Mouse (Mus musculus) neural tube, embryonic 11.5 days (tissue): ENCODE data around the gene Gm20388. TPM values are rescaled to one million over a fixed set of nuclear protein-coding genes. Genes with fewer than 3 reads are reported as not detected.

Source experiments
- ATAC-seq: fragments of 200-750 bp; cut with Nextera tagmentation; 2 replicates; pipeline ENCODE4 v1.8.0; 2017; ENCODE audit warnings: moderate number of reproducible peaks, mild to moderate bottlenecking, moderate TSS enrichment, moderate library complexity; ENCODE audit not compliant: insufficient read depth, low FRiP score, low TSS enrichment
- DNase-seq: peaks from one replicate; pipeline ENCODE4 v3.0.0-alpha.2; 2015; ENCODE audit warnings: low spot score
- H3K27ac ChIP-seq: fragments of 300-500 bp; sonication (generic); 2 replicates; pipeline ENCODE4 v1.5.1; 2014; ENCODE audit warnings: low read depth, mild to moderate bottlenecking, low read length
- H3K27me3 ChIP-seq: fragments of 300-500 bp; sonication (generic); 2 replicates; pipeline ENCODE4 v1.6.1; 2014; ENCODE audit warnings: mild to moderate bottlenecking, low read length, mixed read lengths; ENCODE audit not compliant: control insufficient read depth, insufficient read depth
- H3K36me3 ChIP-seq: fragments of 300-500 bp; sonication (generic); 2 replicates; pipeline ENCODE4 v1.6.1; 2014; ENCODE audit warnings: mild to moderate bottlenecking, low read length, moderate library complexity, mixed read lengths; ENCODE audit not compliant: control insufficient read depth, insufficient read depth
- H3K4me1 ChIP-seq: fragments of 300-500 bp; sonication (generic); 2 replicates; pipeline ENCODE4 v1.6.1; 2014; ENCODE audit warnings: low read length, mixed read lengths; ENCODE audit not compliant: control insufficient read depth, insufficient read depth
- H3K4me2 ChIP-seq: fragments of 300-500 bp; sonication (generic); 2 replicates; pipeline ENCODE4 v1.6.1; 2014; ENCODE audit warnings: low read depth, mild to moderate bottlenecking, moderate library complexity
- H3K4me3 ChIP-seq: fragments of 300-500 bp; sonication (generic); 2 replicates; pipeline ENCODE4 v1.5.1; 2014; ENCODE audit warnings: low read depth, low read length
- H3K9ac ChIP-seq: fragments of 300-500 bp; sonication (generic); 2 replicates; pipeline ENCODE4 v1.6.1; 2014; ENCODE audit warnings: mild to moderate bottlenecking, low read length
- H3K9me3 ChIP-seq: fragments of 300-500 bp; sonication (generic); 2 replicates; pipeline ENCODE4 v1.6.1; 2016; ENCODE audit warnings: low read length; ENCODE audit not compliant: control insufficient read depth
- WGBS: fragments of 180-500 bp; shearing (Covaris S2); extraction: QIAGEN DNeasy Blood & Tissue Kit; methylation state at CpG from one replicate; pipeline ENCODE4 v1.1.7; 2014; 5-methylcytosine and 5-hydroxymethylcytosine counted together
- polyA plus RNA-seq: library from polyadenylated mRNA; unstranded; fragments of >200 nt; fragmentation: Nextera tagmentation; extraction: Ambion mirVana; gene quantifications from 2 replicates; pipeline ENCODE4 v1.2.1, GENCODE M21; 2014

The Gm20388 gene
- polyA plus RNA-seq, 1 experiment from 2014 or later = not detected

DNA sequence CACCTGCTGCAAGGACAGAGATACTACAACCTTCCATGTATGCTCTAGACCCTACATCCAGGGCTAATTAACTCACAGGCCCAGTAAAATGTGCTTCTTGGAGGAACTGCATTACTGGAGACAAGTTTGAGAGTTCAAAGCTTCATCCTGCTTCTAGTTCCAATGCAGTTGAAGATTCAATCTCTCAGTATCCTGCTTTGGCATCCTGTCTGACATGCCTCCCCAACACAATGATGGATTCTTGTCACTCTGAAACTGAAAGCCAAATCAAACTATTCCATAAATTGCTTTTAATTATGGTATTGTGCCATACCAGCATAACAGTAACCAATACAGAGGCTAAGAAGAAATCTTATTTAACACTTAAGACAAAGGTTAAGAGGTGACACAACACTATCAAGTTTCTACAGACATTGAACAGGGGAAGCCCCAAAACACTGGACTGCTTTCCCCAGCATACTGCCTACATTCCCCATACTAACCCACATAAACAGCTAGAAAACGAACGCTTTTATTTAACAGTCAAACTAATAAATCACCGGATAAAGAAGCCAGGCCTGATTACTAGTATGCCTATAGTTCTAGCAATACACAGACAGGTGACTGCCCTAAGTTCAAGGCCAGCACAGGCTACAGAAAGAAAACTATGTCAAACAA lies 3059.5 kb downstream of the Gm20388 start:
- H3K4me1 ChIP-seq = no peaks in the 10 kb centered on the region
- no peak overlapping the region for H3K27ac ChIP-seq
- no peaks in the 10 kb centered on the region for H3K27me3 ChIP-seq
- no peaks in the 10 kb centered on the region for H3K36me3 ChIP-seq
- DNase-seq (no peak), ATAC-seq (no peak)
- H3K4me3 ChIP-seq = no peak overlapping the region
- H3K9ac ChIP-seq = no peak overlapping the region
- no peaks in the 10 kb centered on the region for H3K9me3 ChIP-seq
- no peak overlapping the region for H3K4me2 ChIP-seq
- 95% methylated on average over 3 of the region's 3 CpGs for WGBS

DNA sequence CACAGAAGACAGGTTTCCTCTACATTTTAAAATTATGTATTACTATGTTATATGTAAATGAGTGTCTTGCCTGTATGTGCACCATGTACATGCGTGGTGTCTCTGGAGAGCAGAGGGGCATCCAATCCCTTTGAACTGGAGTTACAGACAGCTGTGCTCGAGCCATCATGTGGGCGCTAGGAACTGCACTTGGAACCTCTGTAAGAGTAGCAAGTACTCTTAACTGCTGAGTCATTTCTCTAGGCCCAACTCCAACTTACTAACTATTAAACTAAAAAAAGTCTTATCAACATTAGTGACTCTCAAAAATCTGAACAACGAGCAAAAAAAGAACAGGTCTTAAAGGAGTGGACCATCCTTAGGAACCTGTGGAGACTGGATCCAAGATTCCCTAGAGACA lies 3065.4 kb downstream of the Gm20388 start:
- DNase-seq (no peak), ATAC-seq (no peak)
- Histone ChIP-seq H3K4me2 (no peak overlapping the region), H3K27me3 (no peaks in the 10 kb centered on the region), H3K27ac (no peak overlapping the region), H3K9me3 (no peaks in the 10 kb centered on the region), H3K36me3 (no peaks in the 10 kb centered on the region), H3K4me1 (no peaks in the 10 kb centered on the region), H3K9ac (no peak overlapping the region), H3K4me3 (no peak overlapping the region)
- WGBS = 94% methylated on average over 4 of the region's 4 CpGs

DNA sequence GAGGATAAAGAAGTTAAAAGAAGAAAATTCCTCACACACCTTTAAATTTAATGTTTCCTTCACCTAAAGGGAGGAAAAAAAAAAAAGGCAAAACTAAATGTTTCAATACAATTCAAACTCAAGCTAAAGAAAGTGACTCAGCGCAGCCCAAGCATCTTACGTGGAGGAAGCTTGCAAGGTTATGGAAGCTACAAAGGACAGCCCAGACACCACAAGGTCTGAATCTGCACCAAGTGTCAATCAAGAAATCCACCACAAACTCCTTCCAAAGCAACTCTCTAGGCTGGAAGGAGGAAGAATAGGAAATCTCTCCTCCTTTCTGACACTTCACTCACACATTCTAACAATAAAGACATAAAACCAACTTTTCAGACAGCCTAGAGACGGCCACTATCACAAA lies 3068.8 kb downstream of the Gm20388 start:
- Histone ChIP-seq H3K4me1 (no peaks in the 10 kb centered on the region), H3K4me2 (no peak overlapping the region), H3K9ac (no peak overlapping the region), H3K4me3 (no peak overlapping the region), H3K27ac (no peak overlapping the region), H3K27me3 (no peaks in the 10 kb centered on the region), H3K9me3 (no peaks in the 10 kb centered on the region), H3K36me3 (no peaks in the 10 kb centered on the region)
- DNase-seq (no peak), ATAC-seq (no peak)
- 80% methylated on average over 3 of the region's 3 CpGs for WGBS

DNA sequence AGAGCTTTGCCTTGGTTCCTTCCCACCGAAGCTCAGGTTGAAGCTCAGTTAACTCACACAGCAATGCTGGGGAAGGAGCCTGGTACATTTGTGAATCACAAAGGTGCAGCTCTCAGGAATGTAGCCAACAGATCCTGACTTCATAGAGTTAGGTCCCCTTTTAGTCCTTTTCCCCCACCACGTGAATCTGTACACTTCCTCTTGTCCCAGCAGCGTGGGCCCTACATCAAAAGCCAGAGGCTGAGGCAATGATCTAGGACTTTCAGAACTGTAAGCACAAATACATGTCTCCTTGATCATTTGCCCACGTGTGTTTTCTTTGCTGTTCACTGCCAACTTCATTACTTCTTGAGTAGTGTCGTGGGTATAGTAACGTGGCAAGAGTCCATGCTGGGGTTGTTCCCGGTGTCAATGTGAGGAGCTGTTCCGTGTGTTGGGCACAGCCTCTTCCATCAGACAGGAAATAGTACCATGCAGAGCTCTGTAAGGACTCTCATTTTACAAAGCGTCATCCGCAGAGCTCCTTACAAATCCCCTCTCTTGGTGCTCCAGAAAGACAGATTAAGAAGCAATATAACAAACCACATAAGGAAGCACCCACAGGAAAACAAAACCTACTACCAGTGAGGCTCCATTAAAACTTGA lies 3069.3 kb downstream of the Gm20388 start:
- H3K27ac ChIP-seq = no peak overlapping the region
- no peak overlapping the region for H3K9ac ChIP-seq
- no peaks in the 10 kb centered on the region for H3K36me3 ChIP-seq
- H3K9me3 ChIP-seq = no peaks in the 10 kb centered on the region
- ATAC-seq = no peak
- no peaks in the 10 kb centered on the region for H3K4me1 ChIP-seq
- DNase-seq = no peak
- H3K4me2 ChIP-seq = no peak overlapping the region
- WGBS = 76% methylated on average over 10 of the region's 10 CpGs
- H3K4me3 ChIP-seq = no peak overlapping the region
- no peaks in the 10 kb centered on the region for H3K27me3 ChIP-seq

DNA sequence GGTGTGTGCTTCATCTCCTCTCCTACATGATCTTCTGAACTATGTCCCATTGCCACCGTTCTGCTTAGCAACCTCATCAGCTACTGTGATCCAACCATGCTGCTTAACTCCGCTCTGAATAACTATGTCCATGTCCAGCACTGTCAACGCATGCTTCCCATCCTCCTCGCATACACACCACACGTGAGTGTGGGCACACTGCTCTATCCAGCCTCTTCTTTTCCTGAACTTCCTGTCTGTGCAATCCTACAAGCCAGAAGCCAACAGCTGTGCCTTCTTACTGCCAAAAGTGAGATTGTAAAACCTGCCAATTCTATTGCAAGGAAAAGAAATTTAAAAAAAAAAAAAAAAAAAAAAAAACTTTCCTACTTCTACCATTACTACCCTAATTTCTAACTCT lies 3071.0 kb downstream of the Gm20388 start:
- Histone ChIP-seq H3K27me3 (no peaks in the 10 kb centered on the region), H3K27ac (no peak overlapping the region), H3K36me3 (no peaks in the 10 kb centered on the region), H3K9ac (no peak overlapping the region), H3K9me3 (no peaks in the 10 kb centered on the region), H3K4me1 (no peaks in the 10 kb centered on the region), H3K4me2 (no peak overlapping the region), H3K4me3 (no peak overlapping the region)
- no peak for DNase-seq
- ATAC-seq = no peak
- WGBS = 90% methylated on average over 5 of the region's 5 CpGs

DNA sequence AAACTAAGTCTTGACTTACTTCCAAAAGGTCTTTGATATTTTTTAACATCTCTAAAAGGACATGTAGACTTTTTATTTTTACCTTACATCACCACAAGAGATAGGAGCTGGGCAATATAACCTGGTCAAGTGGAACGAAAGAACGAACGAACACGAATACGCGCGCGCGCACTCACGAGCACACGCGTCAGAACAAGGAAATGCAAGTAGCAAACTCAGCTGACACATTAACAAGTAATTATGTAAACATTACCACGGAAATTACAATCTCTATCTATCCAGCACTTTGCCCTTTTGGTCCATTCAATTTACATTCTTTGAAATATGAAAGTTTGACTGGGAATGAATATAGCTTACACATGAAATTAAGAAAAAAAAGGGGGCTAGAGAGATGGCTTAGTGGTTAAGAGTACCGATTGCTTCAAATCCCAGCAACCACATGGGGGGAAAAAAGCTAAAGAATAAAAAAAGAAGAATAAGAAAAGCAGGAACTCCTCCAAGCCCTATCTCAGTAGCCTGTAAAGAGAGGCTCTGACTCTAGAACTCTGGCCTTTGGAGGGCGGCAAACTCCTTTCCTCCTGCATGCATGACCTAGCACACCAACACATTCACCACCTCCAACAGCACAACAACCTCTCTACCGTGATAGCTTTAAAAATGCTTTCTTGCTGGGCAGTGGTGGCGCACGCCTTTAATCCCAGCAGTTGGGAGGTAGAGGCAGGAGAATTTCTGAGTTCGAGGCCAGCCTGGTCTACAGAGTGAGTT lies 3072.7 kb downstream of the Gm20388 start:
- ATAC-seq (no peak), DNase-seq (no peak)
- H3K27ac ChIP-seq = no peak overlapping the region
- H3K4me1 ChIP-seq = no peaks in the 10 kb centered on the region
- no peaks in the 10 kb centered on the region for H3K9me3 ChIP-seq
- 94% methylated on average over 19 of the region's 19 CpGs for WGBS
- no peaks in the 10 kb centered on the region for H3K36me3 ChIP-seq
- H3K27me3 ChIP-seq = no peaks in the 10 kb centered on the region
- H3K4me3 ChIP-seq = no peak overlapping the region
- H3K9ac ChIP-seq = no peak overlapping the region
- no peak overlapping the region for H3K4me2 ChIP-seq

DNA sequence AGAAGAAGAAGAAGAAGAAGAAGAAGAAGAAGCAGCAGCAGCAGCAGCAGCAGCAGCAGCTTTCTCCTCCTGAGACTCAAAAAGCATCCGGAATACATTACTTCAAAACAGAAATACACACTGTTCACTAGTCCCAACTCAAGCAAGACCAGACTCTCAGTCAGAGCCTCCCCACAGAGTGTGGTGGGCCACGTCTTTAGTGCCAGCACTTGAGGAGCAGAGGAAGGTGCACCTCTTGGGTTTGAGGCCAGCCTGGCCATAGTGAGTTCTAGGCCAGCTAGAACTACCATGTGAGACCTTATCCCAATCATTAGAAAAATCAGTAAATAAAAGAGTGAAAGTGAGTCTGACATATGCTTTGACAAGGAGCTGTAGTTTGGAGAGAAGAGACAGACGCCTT lies 3073.5 kb downstream of the Gm20388 start:
- WGBS = 88% methylated on average over 3 of the region's 3 CpGs

DNA sequence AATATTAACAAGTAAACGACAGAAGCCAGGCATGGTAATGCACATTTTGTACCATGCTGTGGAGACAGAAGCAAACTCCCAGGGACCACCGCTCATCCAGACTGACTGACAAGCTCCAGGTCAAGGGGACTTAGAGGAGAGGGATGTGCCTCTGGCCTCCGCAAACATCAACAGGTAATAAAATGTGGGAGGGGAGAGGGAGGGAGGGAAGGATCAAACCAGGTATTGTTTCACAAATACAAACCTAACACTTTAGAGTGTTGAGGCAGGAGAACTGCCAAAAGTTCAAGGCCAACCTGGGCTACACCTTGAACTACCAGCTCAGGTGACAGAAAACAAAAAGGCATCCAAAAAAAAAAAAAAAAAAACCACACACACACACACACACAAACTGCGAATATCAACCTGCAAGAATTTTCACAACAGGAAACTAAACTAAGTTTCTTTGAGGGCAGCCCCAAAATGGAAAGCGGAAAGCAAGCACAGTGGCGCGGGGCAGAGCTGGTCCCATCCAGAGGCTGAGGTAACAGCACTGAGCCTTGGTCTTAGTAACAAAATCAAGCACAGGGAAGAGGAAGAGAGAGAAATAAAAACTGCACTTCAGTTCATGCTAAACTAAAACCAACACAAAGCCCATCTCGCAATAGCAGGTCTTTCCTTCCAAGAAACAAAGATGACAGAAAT lies 3076.0 kb downstream of the Gm20388 start:
- no peak overlapping the region for H3K4me3 ChIP-seq
- WGBS = 76% methylated on average over 8 of the region's 8 CpGs
- H3K27ac ChIP-seq = no peak overlapping the region
- H3K9ac ChIP-seq = no peak overlapping the region
- ATAC-seq (no peak), DNase-seq (no peak)
- H3K27me3 ChIP-seq = no peaks in the 10 kb centered on the region
- no peaks in the 10 kb centered on the region for H3K9me3 ChIP-seq
- H3K4me2 ChIP-seq = no peak overlapping the region
- H3K36me3 ChIP-seq = no peaks in the 10 kb centered on the region
- H3K4me1 ChIP-seq = no peaks in the 10 kb centered on the region

More for the DNA sequence above, 3073.5 kb downstream of the Gm20388 start:
- no peaks in the 10 kb centered on the region for H3K4me1 ChIP-seq
- H3K27ac ChIP-seq = no peak overlapping the region
- no peak overlapping the region for H3K4me2 ChIP-seq
- no peak overlapping the region for H3K9ac ChIP-seq
- ATAC-seq = no peak
- H3K4me3 ChIP-seq = no peak overlapping the region
- no peaks in the 10 kb centered on the region for H3K36me3 ChIP-seq
- H3K9me3 ChIP-seq = no peaks in the 10 kb centered on the region
- no peaks in the 10 kb centered on the region for H3K27me3 ChIP-seq
- DNase-seq = no peak
